Mouse (Mus musculus): ENCODE measurements at regions not wholly inside any gene's neighbourhood (a gene's known extent, or its start where the extent isn't known, plus 50 kb on each side); places are given as distances from the start of the nearest gene placed in this dataset.

DNA sequence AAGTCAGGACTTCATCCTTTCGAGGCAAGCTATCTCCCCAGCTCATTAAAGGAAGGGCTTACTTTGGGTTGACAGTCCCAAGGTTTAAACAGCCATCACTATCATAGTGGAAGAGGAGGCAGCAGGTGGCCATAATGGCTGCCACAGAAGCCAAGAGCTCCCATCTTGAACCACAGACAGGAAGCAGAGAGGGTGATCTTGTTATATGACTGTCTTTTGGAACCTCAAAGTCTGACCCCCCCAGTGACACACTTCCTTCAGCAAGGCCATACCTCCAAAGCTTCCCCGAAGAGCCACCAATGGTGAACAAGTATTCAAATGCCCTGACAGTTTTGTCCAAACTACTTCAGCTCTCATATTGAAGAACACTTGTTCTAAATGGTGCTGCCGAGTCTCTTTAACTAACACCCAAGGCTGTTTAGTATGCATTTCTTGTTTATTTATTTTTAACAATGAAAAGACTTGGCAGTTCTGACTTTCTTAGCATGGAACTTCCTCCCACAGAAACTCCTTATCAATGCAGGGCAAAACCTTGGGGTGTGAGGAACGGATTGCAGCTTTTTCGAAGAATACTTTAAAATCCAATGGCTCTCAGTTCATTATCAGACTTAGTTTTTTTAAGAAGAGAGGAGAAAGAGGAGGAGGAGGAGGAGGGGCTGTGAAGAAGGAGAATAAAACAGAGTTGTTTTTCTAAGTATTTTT, 79.8 kb upstream of the Tnik start:
- no peak for DNase-seq (ENCODE audit: low read depth)

DNA sequence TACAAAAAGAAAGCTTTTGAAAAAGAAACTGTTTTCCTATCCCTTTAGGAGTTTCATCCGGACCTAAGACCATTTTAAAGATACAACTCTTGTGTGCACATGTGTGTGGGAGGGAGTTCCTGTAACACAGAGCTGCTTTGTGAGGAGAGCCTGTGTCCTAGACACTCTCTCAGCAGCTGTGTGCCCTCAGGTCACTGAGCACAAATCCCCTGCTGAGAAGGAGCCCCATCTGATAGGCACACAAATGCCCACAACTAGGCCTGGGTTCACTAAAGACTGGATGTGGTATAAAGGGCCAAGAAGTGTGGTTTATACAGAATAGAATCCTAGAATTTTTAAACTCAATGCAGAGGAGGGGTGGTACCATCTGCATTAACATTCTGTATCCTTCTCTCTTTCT, 77.5 kb upstream of the Tnik start:
- no peak for DNase-seq (ENCODE audit: low read depth)

DNA sequence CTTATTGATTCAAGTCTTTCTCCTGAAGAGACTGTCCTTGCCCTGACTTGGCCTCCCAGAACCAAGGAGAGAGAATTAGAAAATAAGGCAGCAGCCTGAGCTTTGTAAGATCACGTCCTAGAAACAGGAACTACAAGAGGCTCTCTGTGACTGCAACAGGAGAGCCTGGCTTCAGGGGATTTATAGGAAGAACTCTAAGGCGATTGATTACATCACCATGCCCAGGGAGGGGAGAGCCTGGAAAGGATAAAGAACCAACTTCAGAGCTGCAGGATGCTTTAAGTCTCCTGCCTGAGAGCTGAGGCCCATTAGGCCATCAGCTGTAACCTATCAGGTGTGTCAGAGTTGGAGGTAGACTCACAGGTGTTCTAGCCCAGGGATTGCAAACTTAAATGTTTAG, 77.1 kb upstream of the Tnik start:
- no peak for DNase-seq (ENCODE audit: low read depth)

DNA sequence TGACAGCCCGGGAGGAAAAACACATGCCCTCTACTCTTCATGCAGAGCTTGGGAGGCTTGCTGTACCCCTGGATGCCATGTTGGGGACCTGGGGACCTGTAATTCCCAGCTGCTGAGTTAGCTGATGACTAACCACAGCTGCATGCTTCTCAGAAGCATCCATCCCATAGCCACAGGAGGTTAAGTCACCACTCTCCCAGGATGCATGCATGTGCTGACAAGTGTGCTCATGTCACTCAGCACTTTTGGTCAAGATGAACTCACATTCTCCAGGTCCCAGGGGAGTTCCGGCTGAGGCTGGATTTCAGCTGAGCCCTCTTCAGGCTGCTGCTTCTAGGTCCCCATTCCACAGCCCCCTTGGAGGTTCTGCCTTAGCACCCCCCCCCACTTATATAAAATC, 73.6 kb upstream of the Tnik start:
- peak; percentile 14 for DNase-seq (ENCODE audit: low read depth)

DNA sequence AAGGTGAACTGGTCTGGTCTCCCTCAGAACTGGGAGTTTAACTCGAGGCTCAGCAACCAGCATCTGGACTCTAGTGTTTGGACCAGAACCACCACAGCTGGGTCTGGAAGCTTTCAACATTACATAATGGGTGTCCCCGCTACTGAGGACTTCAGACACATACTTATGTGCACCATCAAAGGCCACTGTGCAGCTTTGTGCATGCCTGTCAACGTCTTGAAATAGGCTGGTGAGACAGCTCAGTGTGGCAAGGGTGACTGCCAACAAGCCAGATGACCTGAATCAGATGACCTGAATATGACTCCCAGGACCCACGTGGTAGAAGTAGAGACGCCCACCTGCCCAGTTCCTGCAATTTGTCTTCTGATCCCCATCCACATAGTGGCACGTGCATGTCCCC, 72.8 kb upstream of the Tnik start:
- DNase-seq (ENCODE audit: low read depth), result no peak

DNA sequence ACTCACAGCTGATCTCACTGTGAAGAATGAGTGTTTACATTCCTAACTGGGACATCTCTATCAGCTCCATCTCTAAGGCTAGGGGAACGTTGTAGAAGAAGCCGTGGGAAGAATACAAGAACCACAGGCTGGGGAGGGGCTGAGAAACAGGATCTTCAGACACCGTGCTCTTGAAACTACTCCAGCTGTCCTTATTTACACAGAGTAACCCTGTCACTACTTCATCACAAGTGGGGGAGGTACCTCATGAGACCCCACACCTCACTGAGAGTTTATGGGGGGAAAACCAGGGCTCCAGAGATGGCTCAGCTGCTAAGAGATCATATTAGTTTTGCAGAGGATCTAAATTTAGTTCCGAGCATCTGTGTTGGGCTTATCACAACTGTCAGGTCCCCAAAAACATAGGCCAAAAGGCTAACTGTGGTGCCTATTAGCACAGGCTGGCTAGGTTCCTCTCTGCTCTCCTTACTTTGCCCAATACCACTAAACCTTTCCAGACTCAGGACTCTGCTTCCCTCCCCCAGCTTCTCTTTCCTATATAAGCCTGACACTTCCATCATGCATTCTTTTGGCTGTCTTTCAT, 68.5 kb upstream of the Tnik start:
- no peak for DNase-seq (ENCODE audit: low read depth)

DNA sequence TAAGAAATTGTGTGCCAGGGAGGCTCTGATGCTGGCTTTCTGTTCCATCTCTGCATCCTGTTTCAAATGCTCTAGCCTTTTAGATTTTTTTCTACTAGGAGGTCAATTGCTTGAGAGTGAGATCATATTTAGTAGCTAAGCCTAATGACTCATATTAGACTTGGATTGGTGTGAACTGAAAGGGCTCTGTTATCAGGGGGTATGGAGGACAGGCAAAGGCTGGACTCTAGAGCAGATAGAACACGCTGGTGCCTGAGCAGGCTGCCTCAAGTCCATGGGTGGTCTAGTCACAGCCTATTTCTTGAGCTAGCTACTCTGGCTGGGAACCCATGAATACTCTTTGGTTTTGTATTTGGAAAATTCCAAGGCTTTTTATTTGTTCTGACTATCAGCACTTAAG, 66.2 kb upstream of the Tnik start:
- no peak for DNase-seq (ENCODE audit: low read depth)

DNA sequence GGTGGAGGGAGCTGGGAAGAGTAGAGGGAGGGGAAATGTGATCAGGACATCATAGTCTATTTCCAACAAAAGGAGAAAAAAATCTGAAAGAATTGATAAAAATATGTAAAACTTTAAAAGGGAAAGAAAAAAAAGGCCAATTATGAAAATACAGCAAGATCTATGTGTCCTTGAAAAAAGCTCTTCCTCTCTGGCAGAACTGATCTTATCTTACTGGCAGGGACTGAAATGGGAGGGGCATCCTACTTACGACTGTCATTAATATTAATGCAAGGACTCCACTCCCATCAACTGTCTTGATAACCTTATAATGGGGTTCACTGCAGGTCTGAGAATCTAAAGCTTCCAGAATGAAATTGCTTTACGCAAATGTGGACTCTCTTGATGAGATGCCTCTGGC, 53.7 kb upstream of the Tnik start:
- no peak for DNase-seq (ENCODE audit: low read depth)

DNA sequence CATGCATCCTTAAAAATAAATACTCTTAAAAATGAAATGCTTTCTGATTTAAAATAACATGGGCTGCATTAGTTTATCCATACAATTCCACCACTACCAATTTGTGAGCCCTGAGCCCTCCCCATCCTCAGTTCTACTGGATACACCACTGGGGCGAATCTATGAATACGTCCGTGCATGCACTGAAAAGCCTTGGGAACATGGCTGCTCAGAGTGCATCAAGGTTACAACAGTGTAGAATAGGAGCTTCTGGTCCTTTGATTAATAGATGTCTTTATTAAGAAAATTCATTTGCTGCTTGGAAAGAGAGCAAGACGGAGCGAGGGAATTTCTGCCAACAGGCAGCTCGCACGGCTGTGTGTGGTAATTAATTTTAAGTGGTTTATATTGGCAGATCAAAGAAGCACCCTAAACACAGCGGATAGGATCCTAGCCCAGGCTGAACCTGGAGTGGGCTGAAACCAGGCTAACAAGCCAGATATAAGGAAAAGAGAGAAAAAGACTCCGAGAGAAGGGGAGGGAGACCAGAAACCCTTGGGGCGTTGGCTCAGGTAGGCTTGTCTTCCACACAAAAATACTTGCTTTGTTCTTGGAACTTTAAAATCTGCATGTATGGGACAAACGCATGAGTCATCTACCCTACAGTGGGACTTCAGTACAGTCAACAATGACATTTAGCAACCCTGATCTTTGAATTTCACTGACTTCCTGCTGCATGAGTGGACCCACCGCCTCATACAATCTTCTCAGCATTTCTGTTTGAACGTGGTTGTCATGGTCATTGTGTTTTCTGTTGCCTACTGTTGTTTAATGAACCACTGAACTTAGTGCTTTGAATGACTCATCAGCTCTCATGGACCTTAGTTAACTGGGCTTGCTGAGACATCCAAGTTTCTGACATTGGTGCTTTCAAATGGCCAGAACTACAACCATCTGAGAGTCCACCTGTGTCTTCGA, 51.9 kb upstream of the Tnik start:
- DNase-seq (ENCODE audit: low read depth), result no peak
